Mouse (Mus musculus): ENCODE results near the gene Coasy.
"Not testable (repeated sequence)": the region's sequence is repeated elsewhere in the genome, so short reads cannot be mapped to it uniquely, and the experiment has no call there.

The Coasy gene

DNA sequence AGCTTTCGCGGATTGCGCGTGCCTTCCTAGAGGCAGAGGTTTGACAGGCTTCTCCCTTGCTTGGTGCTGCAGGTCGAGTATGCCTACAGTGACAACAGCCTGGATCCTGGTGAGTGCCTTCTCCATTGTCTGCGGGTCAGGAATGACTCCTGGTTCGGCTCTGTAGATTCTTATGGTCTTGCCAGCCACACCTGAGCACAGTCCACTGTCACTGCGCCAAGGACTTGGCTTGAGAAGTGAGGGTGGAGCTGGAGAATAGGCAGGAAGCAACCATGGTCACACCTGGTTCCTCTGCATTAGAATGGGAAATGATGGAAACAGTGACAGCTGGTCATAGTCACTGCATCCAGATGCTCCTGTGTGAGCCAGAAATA is 5.3 kb downstream of the Coasy start:
- DNase-seq (ENCODE audit: low spot score in 2 of 2): no peak

DNA sequence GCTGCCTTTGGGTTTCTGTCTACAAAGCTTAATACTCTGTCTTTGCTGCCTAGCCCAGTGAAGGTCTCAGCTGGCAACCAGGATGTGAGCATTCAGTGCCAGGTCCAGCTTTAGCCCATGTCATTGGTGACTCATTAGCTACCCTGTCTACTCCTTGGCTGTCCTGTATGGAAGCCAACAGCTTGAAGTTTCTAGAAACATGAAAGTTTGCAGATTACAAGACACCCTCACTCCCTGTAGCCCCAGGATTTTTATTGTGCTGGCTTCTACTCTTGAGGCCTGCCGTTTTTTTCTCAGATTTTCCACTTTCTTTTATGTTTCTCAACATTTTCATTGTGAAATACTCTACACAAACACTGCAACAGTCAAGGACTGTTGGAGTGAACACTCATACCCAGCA is 7.6 kb downstream of the Coasy start:
- no peak for DNase-seq (ENCODE audit: low spot score in 2 of 2)

DNA sequence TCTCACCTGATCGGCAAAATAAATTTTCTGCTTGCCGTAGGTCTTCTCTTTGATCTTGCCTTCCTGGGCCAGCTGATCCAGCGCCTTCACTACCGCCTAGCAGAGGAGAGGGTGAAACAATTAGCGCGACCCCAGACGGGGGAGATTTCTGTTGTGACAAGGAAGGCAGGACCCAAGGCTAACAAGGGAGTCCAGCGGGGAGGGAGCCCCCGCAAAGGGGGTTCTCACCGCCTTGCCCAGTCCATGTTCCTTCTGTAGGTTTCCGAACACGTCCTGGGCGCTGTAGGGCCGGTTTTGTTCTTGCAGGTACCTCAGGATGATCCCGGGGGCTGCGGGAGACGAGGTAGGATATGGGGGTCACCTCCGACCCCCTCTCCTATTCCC is 12.6 kb downstream of the Coasy start:
- no peak for DNase-seq (ENCODE audit: low spot score in 2 of 2)

GRCm38 (mm10) chr11:101095314-101096024 is 13.1 kb downstream of the Coasy start, which contains the start of gene Psmc3ip:
TSS of gene Psmc3ip (minus strand) at chr11:101095436.
- peak; percentile 97 for DNase-seq (ENCODE audit: low spot score in 2 of 2)

DNA sequence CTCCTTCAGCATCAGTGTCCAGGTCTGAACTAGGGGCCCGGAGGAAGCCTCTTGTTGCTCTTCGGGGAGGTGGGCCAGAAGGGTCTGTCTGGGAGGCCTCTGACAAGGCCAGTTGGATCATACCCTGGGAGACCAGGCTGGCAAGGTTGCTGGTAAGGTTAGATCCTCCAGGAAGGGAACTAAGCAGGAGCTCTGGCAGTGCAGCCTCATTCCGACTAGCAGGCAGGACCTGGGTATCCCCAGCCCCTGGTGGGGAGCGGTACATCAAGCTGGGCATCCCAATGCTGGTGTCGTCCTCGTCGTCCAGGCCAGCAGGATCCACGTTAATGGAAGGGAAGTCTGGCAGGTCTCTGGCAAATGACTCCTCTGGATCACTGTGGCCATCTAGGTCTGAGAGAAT is 15.9 kb downstream of the Coasy start:
- no peak for DNase-seq (ENCODE audit: low spot score in 2 of 2)

GRCm38 (mm10) chr11:101103011-101103410 is 20.6 kb downstream of the Coasy start:
- DNase-seq (ENCODE audit: low spot score in 2 of 2): no peak

DNA sequence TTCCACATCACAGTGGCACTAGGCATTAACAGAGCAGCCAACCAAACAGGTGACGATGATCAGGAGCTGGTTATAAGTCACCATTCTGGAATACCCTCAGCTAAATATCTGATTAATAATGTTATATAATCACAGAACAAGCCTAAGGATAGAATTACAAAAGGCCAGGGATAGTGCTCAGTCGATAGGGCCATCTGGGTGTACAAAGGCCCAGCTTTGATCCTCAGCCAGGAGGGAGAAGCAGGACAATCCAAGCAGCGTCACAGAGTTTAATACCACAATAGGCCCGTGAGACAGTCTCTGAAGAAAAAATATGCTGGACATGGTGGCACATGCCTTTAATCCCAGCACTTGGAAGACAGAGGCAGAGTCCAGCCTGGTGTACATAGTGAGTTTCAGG is 27.0 kb downstream of the Coasy start:
- DNase-seq (ENCODE audit: low spot score in 2 of 2): no peak

- DNase-seq (ENCODE audit: low spot score in 2 of 2): no peak
Measured at GRCm38 (mm10) chr11:101110708-101111107, 28.3 kb downstream of the Coasy start.

DNA sequence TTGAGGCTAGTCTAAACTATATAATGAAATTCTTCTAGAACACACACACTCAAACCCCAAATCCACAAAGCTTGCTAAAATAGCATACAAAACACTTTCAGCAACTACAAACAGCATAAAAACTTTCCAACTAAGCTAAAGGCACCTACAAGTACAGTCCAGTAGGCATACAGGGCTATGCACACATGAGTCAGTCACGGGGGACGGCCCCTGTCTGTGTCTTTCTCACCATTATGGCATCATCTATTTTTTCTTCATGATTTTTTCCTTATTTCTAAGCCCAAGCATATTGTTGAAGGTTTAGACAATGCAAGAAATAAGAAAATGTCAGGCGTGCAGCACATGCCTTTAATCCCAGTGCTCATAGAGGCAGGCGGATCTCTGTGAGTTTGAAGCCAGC is 28.8 kb downstream of the Coasy start:
- no peak for DNase-seq (ENCODE audit: low spot score in 2 of 2)

DNA sequence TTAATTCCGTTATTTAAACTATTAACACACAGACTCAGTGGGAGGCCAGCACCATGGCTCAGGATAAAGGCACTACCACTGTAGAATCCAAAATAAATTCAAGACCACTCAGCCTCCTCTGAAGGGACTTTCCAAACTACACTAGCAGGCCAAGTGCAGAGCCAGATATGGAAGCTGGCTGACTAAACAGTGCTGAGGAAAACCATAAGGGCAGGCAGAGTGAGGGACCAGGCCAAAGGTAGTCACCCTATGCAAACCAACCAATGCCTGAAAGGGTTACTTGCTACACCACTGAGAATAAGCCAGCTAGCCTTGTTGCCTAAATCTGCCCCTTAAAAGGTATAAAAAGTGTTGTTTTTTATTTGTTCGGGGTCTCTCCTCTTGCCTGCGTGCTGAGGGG is 29.8 kb downstream of the Coasy start:
- DNase-seq (ENCODE audit: low spot score in 2 of 2): no peak

DNA sequence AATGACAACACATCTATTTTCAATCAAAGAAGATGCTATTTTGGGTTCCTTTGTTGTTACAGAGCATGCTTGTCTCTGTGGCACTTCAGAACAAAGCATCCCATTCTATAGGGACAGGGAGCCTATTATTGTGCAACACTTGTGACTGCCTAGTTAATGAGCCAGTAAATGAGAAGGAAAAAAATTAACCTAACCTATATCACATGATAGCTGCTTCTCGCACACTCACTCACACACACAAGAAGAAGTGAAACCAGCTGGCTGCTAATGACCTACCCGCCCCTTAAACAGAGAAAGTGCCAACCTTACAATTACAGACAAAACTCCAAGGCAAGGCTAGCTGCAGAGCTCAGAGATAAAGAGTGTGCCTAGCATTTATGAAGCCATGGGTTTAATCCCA is 33.2 kb downstream of the Coasy start:
- no peak for DNase-seq (ENCODE audit: low spot score in 2 of 2)

DNA sequence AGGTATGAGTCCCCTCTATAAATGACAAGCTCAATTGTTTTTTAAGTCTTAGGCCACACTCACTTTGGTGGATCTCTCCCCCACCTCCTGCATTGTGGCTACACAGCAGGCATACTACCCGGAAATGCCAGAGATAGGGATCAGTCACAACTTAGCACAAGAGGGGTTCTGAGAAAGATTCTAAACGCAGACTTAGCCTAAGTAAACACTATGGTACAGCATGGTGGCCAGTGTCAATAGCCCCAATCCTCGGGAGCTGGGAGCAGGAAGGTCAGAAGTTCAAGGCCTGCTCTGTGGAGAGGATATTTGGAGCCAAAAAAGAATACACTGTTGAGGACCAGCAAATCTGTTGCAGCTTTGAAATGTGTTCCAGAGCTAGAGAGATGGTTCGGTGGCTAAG is 35.7 kb downstream of the Coasy start:
- no peak for DNase-seq (ENCODE audit: low spot score in 2 of 2)

GRCm38 (mm10) chr11:101119131-101119760 is 36.9 kb downstream of the Coasy start:
- DNase-seq (ENCODE audit: low spot score in 2 of 2): no peak

- DNase-seq (ENCODE audit: low spot score in 2 of 2): peak; percentile 98 to 99
Measured at GRCm38 (mm10) chr11:101119761-101120544, 37.6 kb downstream of the Coasy start, which contains the start of the genes Retreg3 and Tubg1. TSS of gene Retreg3 (minus strand) at chr11:101119893. TSS of gene Tubg1 (plus strand) at chr11:101119938.

GRCm38 (mm10) chr11:101120545-101121188 is 38.3 kb downstream of the Coasy start:
- DNase-seq (ENCODE audit: low spot score in 2 of 2): no peak

DNA sequence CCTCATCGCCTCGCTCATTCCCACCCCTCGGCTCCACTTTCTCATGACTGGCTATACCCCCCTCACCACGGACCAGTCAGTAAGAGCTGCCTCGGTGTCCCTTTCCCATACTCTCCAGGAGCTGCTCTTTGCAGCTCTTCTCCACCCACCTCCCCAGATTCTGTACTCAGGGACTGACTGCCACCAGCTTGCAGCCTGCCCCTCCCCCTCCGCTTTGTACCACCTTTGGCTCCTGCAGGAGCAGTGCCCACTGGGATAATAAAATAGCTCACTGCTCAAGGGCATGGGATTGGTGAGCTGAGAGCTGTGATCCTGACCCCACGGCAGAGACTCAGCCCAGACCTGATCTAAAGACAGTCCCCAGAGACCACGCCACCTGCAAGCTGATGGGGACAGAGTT is 42.1 kb downstream of the Coasy start:
- DNase-seq (ENCODE audit: low spot score in 2 of 2): not testable (repeated sequence)

DNA sequence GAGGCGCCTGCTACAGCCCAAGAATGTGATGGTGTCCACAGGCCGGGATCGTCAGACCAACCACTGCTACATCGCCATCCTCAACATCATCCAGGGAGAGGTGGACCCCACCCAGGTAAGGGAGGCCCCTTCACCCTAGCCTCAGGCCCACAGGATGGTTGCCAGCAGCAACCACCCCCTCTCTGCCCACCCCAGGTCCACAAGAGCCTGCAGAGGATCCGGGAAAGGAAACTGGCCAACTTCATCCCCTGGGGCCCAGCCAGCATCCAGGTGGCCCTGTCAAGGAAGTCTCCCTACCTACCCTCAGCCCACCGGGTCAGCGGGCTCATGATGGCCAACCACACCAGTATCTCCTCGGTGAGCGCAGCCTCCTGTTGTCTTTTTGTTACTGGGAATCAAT is 42.6 kb downstream of the Coasy start:
- DNase-seq (ENCODE audit: low spot score in 2 of 2): not testable (repeated sequence)

- DNase-seq (ENCODE audit: low spot score in 2 of 2): no peak
Measured at GRCm38 (mm10) chr11:101127075-101127474, 44.7 kb downstream of the Coasy start.

DNA sequence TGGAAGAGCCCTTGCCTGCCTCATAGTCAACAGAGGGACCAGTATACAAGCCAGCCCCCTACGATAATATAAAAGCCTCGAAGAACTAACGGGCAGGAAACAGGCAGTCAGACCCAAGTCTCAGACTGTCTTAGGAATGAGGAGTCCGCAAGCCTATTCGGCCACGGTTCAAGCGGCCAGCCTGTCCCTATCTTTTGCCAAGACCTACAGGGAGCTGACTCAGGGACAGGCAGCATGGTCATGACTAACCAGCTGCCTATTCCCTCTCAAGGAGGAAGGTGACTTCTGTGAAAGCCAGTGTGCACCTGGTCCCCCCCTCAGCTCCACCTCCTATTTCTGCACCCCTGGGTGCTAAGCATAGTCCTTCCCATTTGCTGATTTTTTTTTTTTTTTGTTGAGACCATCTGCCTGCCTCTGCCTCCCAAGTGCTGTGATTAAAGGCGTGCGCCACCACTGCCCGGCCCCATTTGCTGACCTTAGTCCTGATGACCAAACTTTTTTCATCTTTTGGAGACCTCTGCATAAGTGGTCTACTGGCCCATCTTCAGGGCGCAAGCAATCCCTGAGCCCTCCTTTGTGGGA is 46.7 kb downstream of the Coasy start:
- no peak for DNase-seq (ENCODE audit: low spot score in 2 of 2)

- peak; percentile 80 to 82 for DNase-seq (ENCODE audit: low spot score in 2 of 2)
Measured at GRCm38 (mm10) chr11:101130056-101130756, 47.8 kb downstream of the Coasy start.

DNA sequence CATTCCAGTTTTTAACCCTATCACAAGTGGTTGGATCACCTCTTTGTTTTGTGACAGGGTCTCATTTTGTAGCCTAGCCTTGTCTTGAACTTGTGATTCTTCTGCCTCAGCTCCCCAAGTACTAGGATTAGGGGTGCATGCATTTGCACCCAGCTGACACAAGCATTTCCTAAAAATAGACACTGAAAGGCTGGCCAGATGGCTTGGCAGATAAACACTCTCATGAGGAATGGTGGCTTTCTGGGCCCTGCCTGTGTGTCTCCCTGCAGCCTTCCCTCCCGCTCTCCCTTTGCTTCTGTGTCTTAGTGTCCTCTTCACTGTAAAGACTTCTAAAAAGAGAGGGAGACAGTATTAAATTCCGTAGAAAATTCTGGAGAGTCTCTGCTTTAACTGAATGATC is 48.8 kb downstream of the Coasy start:
- no peak for DNase-seq (ENCODE audit: low spot score in 2 of 2)
